Mouse (Mus musculus): ENCODE measurements around the gene Gm49355.

GRCm38 (mm10) chr14:12337998-12338809, 54.4 kb downstream of the Gm49355 start:
- TF ChIP-seq HCFC1 (IDR thresholded peaks at IDR 0.05; ENCODE audit: borderline replicate concordance, insufficient read depth, low read length), result no peak
- TF ChIP-seq CHD2 (IDR thresholded peaks at IDR 0.05; ENCODE audit: low read depth, low read length), result no peak
- peak; percentile 38; the same call in 1 of the 2 replicates for TF ChIP-seq ZNF384 (IDR thresholded peaks at IDR 0.05; ENCODE audit: low read depth, low read length)
- no peak for TF ChIP-seq ZC3H11A (IDR thresholded peaks at IDR 0.05; ENCODE audit: borderline replicate concordance, low read depth, low read length)
- no peak for TF ChIP-seq MAFK (IDR thresholded peaks at IDR 0.05; ENCODE audit: insufficient read depth, low read depth, low read length)
